Mouse (Mus musculus): ENCODE results near the gene Plxna4. TPM values are rescaled to one million over a fixed set of nuclear protein-coding genes. Genes with fewer than 3 reads are reported as not detected.

The Plxna4 gene
- total and polyA plus RNA-seq, 2 experiments from 2014 or later: 10.1 to 43.4 TPM

DNA sequence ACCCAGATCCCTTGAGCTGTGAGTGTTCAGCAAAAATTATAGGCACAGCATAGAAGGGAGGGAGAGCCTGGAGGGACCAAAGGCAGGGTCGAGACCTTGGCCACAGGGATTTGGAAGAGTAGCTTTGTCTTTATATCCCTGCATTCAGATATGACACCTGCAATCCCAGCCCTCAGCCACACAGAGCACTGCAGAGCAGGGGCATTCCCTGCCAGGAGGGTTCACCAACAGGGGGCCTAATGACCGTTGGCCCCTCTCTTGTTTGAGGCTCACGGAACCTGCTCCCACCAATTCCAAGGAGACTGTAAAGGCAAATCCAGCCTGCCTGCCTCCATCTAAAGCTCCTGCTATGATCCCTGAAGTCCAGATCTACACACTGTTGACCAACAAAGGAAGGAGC lies 410.1 kb downstream of the Plxna4 start:
- Histone ChIP-seq H3K9ac (replicated peaks; ENCODE audit: low read length) (no peak overlapping the region), H3K4me3 (ENCODE audit: low read length) (no peak overlapping the region), H3K27ac (no peak overlapping the region), H3K27me3 (ENCODE audit: insufficient read depth, low read length) (no peaks in the 10 kb centered on the region), H3K4me1 (ENCODE audit: insufficient read depth, low read length) (no peaks in the 10 kb centered on the region), H3K36me3 (ENCODE audit: insufficient read depth, low read length) (peaks cover 3% of the 10 kb centered on the region; the same call in 1 of the 2 replicates), H3K4me2 (ENCODE audit: low read depth, low read length) (no peak overlapping the region), H3K9me3 (ENCODE audit: low read length) (no peaks in the 10 kb centered on the region)
- ATAC-seq (no peak), DNase-seq (ENCODE audit: low spot score) (no peak)
- TF ChIP-seq CTCF (IDR thresholded peaks at IDR 0.05; ENCODE audit: low read depth): no peak; the same call in 1 of the 2 replicates
- 72% methylated on average over 3 of the region's 3 CpGs for WGBS

DNA sequence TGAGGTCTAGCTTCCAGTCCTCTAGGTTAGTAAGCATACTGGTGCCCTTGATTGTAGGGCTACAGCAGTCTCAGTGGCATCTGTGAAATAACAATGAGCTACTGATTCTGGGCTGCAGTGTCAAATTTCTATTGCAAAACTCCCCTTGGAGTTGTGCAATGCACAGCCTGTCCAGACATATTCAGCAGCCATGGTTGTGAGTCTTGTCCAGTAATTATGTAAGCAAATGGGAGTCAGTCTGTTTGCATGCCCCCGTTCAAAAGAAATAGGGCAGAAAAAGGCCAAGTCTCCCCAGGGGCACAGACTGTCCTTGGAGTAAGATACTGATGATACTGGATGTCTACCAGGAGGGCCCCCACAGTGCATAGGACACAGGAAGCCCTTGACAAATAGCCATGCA lies 420.3 kb downstream of the Plxna4 start:
- Histone ChIP-seq H3K4me3 (ENCODE audit: low read length) (no peak overlapping the region), H3K4me1 (ENCODE audit: insufficient read depth, low read length) (no peaks in the 10 kb centered on the region), H3K9ac (replicated peaks; ENCODE audit: low read length) (no peak overlapping the region), H3K36me3 (ENCODE audit: insufficient read depth, low read length) (no peaks in the 10 kb centered on the region), H3K4me2 (ENCODE audit: low read depth, low read length) (no peak overlapping the region), H3K27me3 (ENCODE audit: insufficient read depth, low read length) (no peaks in the 10 kb centered on the region), H3K27ac (no peak overlapping the region), H3K9me3 (ENCODE audit: low read length) (no peaks in the 10 kb centered on the region)
- no peak for DNase-seq (ENCODE audit: low spot score)
- no peak for TF ChIP-seq CTCF (IDR thresholded peaks at IDR 0.05; ENCODE audit: low read depth)
- whole genome bisulfite sequencing: 41% methylated on average over 1 of the region's 1 CpGs
- ATAC-seq: 0 out of 2 replicates have a peak, but pooled peaks have one; percentile 2

DNA sequence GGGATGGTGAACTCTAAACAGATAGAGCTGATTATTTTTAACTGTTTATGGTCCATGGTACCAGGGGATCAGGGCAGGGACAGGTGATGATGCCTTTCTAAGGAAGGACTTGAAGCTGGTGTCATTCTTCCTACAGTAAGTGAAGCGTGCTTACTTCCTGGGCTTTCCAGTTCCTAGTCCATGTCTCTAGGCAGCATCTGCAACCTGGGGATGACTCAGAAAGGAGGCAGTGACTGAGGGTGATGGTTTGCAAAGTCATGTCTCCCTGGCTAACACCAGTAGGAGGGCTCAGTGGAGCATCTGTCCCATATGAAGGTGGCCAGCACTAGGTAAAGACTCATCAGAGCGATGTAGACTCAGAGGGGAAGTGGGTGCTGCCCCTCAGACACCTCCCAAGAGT lies 427.6 kb downstream of the Plxna4 start:
- Histone ChIP-seq H3K4me2 (ENCODE audit: low read depth, low read length) (no peak overlapping the region), H3K9ac (replicated peaks; ENCODE audit: low read length) (no peak overlapping the region), H3K4me3 (ENCODE audit: low read length) (no peak overlapping the region), H3K27ac (no peak overlapping the region), H3K36me3 (ENCODE audit: insufficient read depth, low read length) (no peaks in the 10 kb centered on the region), H3K27me3 (ENCODE audit: insufficient read depth, low read length) (no peaks in the 10 kb centered on the region), H3K4me1 (ENCODE audit: insufficient read depth, low read length) (no peaks in the 10 kb centered on the region), H3K9me3 (ENCODE audit: low read length) (no peaks in the 10 kb centered on the region)
- no peak for TF ChIP-seq CTCF (IDR thresholded peaks at IDR 0.05; ENCODE audit: low read depth)
- DNase-seq (ENCODE audit: low spot score) (no peak), ATAC-seq (no peak)
- WGBS: 96% methylated on average over 2 of the region's 2 CpGs

DNA sequence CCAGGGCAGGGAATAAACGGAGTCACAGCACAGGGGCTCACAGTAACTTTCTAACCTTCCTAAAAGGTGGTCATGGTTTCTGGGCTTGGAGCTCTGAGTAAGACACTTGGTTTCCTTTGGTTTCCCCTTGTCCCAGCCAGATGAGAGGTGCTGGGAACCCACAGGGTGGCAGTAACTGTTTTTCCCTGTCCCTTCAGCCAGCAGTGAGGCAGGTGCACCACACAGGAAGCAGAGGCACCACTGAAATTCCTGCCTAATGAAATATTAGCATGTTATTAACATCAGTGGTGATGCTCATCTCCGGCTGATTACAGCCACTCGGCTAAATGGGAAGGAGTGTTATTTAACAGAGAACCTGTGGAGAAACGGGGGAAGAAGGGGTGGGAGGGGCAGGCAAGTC lies 428.1 kb downstream of the Plxna4 start:
- H3K9me3 ChIP-seq (ENCODE audit: low read length): no peaks in the 10 kb centered on the region
- WGBS: 54% methylated on average over 4 of the region's 4 CpGs
- H3K4me1 ChIP-seq (ENCODE audit: insufficient read depth, low read length): no peaks in the 10 kb centered on the region
- no peak overlapping the region for H3K4me3 ChIP-seq (ENCODE audit: low read length)
- ATAC-seq (no peak), DNase-seq (ENCODE audit: low spot score) (no peak)
- no peak overlapping the region for H3K27ac ChIP-seq
- no peaks in the 10 kb centered on the region for H3K27me3 ChIP-seq (ENCODE audit: insufficient read depth, low read length)
- H3K36me3 ChIP-seq (ENCODE audit: insufficient read depth, low read length): no peaks in the 10 kb centered on the region
- no peak for TF ChIP-seq CTCF (IDR thresholded peaks at IDR 0.05; ENCODE audit: low read depth)
- H3K9ac ChIP-seq (replicated peaks; ENCODE audit: low read length): no peak overlapping the region
- no peak overlapping the region for H3K4me2 ChIP-seq (ENCODE audit: low read depth, low read length)

DNA sequence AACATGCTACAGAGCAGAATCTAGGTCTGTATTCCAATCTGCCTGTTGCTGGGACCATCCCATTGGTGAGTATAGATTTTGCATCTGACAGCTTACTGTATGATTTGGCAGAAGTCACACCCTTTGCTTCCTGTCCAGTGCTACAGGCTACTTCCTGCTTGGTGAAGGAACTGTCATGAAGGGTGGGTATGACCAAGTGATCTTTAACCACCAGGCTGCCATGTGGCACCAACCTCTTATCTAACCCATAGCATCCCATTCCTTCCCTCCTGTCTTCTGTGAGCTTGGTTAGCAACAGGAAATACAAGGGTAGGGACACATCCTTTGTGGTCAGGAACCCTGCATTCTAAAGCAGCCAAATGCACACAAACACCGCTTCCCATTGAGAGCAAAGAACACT lies 429.6 kb downstream of the Plxna4 start:
- no peaks in the 10 kb centered on the region for H3K4me1 ChIP-seq (ENCODE audit: insufficient read depth, low read length)

DNA sequence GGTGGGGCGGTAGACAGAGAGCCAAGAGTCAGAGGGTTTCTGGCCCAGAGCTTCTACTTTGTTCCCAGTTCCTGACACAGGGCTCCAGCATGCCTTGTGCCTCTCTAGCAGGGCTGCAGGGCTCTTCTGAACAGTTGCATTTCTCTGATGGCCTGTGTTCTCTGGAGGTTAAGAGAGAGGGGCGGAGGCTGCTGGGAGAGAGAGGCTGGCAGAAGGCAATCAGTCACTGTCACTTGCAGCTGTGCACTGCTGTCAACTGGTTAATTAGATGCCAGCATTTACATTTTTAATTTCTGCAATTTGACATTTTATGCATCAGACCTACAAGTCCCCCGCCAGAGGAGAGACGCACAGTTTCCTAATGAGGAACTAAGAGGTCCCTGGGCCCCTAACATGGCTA lies 434.8 kb downstream of the Plxna4 start:
- Histone ChIP-seq H3K27ac (no peak overlapping the region), H3K4me2 (ENCODE audit: low read depth, low read length) (no peak overlapping the region), H3K9ac (replicated peaks; ENCODE audit: low read length) (no peak overlapping the region), H3K4me1 (ENCODE audit: insufficient read depth, low read length) (no peaks in the 10 kb centered on the region), H3K9me3 (ENCODE audit: low read length) (no peaks in the 10 kb centered on the region), H3K36me3 (ENCODE audit: insufficient read depth, low read length) (no peaks in the 10 kb centered on the region), H3K4me3 (ENCODE audit: low read length) (no peak overlapping the region), H3K27me3 (ENCODE audit: insufficient read depth, low read length) (no peaks in the 10 kb centered on the region)
- ATAC-seq (no peak), DNase-seq (ENCODE audit: low spot score) (no peak)
- no peak for TF ChIP-seq CTCF (IDR thresholded peaks at IDR 0.05; ENCODE audit: low read depth)
- 71% methylated on average over 4 of the region's 4 CpGs for WGBS

More for the DNA sequence above, 429.6 kb downstream of the Plxna4 start:
- H3K9me3 ChIP-seq (ENCODE audit: low read length): no peaks in the 10 kb centered on the region
- H3K9ac ChIP-seq (replicated peaks; ENCODE audit: low read length): no peak overlapping the region
- no peak overlapping the region for H3K27ac ChIP-seq
- WGBS: 97% methylated on average over 1 of the region's 1 CpGs
- DNase-seq (ENCODE audit: low spot score) (no peak), ATAC-seq (no peak)
- no peaks in the 10 kb centered on the region for H3K36me3 ChIP-seq (ENCODE audit: insufficient read depth, low read length)
- no peak overlapping the region for H3K4me3 ChIP-seq (ENCODE audit: low read length)
- H3K4me2 ChIP-seq (ENCODE audit: low read depth, low read length): no peak overlapping the region
- H3K27me3 ChIP-seq (ENCODE audit: insufficient read depth, low read length): no peaks in the 10 kb centered on the region
- no peak for TF ChIP-seq CTCF (IDR thresholded peaks at IDR 0.05; ENCODE audit: low read depth)

DNA sequence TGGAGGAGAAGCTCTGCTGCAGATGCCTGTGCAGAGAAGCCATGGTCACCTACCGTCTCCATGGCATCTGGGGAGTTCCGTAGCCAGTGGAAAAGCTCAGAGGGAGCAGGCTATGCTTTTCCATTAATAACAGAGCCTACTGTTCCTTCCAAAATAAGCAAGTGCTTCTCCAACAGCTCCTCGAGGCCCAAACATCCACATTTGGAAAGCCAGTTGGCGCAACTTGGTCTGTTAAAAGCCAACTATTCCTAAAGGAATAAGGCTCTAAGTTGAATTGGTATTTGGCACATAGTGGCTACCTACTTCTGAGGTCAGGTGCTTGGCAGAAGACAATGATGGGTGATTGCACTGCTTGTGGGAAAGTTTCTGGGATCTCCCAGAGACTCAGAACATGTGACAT lies 437.2 kb downstream of the Plxna4 start:
- no peaks in the 10 kb centered on the region for H3K4me1 ChIP-seq (ENCODE audit: insufficient read depth, low read length)
- 83% methylated on average over 4 of the region's 4 CpGs for whole genome bisulfite sequencing
- H3K4me3 ChIP-seq (ENCODE audit: low read length): no peak overlapping the region
- H3K4me2 ChIP-seq (ENCODE audit: low read depth, low read length): no peak overlapping the region
- no peak overlapping the region for H3K27ac ChIP-seq
- no peak for TF ChIP-seq CTCF (IDR thresholded peaks at IDR 0.05; ENCODE audit: low read depth)
- no peak overlapping the region for H3K9ac ChIP-seq (replicated peaks; ENCODE audit: low read length)
- ATAC-seq (no peak), DNase-seq (ENCODE audit: low spot score) (no peak)
- H3K9me3 ChIP-seq (ENCODE audit: low read length): no peaks in the 10 kb centered on the region
- no peaks in the 10 kb centered on the region for H3K36me3 ChIP-seq (ENCODE audit: insufficient read depth, low read length)
- no peaks in the 10 kb centered on the region for H3K27me3 ChIP-seq (ENCODE audit: insufficient read depth, low read length)
